Mouse (Mus musculus): ENCODE measurements around the gene Nat9. TPM values are rescaled to one million over a fixed set of nuclear protein-coding genes. Genes with fewer than 3 reads are reported as not detected.

The Nat9 gene
- total and polyA plus RNA-seq, 2 experiments from 2014 or later, result 7.7 to 21.6 TPM

DNA sequence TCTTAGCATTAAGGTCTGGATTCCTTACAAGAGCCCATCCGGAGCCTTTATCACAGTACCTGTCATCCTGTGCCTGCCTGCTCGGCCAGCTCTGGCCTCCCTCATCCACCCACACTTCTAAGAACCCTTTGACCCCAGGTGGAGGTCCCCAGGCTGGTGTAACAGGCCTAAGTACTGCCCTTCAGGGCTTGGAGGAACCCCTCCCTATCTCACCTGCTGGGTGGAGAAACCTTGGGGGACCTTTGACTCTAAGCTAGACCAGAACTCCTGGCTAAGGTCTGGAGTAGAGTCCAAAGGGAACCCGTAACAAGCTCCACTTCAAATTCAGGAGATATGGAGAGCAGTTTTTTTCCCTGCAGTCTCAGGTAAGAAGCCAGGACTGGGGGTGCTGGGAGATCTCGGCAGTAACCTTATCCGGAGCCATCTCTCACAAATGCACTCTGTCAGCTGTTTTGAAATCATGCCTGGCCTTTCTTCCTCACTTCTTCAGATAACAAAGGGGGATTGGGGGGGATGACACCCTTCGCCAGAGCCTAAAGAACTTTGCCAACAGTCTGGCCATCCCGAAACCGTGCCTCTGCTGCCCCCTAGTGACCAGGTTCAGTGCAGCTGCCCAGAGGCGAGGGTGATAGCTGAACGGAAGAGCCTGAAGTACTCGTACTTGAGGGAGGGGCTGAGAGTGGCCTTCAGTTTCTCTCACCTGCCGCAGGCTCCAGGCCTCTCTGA lies 5.6 kb downstream of the Nat9 start:
- Histone ChIP-seq H3K4me2 (ENCODE audit: low read depth, low read length) (no peak overlapping the region), H3K9me3 (replicated peaks; ENCODE audit: control insufficient read depth, low read length) (no peaks in the 10 kb centered on the region), H3K9ac (replicated peaks; ENCODE audit: low read depth, low read length) (no peak overlapping the region), H3K27me3 (ENCODE audit: control insufficient read depth, insufficient read depth, low read length) (no peaks in the 10 kb centered on the region), H3K36me3 (replicated peaks; ENCODE audit: control insufficient read depth, insufficient read depth, low read length) (no peaks in the 10 kb centered on the region), H3K4me3 (ENCODE audit: low read depth, low read length) (no peak overlapping the region), H3K4me1 (ENCODE audit: control insufficient read depth, insufficient read depth) (peaks cover 4% of the 10 kb centered on the region; the same call in 1 of the 2 replicates), H3K27ac (ENCODE audit: low read depth) (no peak overlapping the region)
- DNase-seq (ENCODE audit: low spot score) (peak; percentile 49), ATAC-seq (ENCODE audit: insufficient read depth, low read depth) (no peak)
- WGBS, result 21% methylated on average over 12 of the region's 12 CpGs
- TF ChIP-seq CTCF (IDR thresholded peaks at IDR 0.05; ENCODE audit: low read depth) (peak; percentile 88), EP300 (IDR thresholded peaks at IDR 0.05; ENCODE audit: low read depth) (no peak)

DNA sequence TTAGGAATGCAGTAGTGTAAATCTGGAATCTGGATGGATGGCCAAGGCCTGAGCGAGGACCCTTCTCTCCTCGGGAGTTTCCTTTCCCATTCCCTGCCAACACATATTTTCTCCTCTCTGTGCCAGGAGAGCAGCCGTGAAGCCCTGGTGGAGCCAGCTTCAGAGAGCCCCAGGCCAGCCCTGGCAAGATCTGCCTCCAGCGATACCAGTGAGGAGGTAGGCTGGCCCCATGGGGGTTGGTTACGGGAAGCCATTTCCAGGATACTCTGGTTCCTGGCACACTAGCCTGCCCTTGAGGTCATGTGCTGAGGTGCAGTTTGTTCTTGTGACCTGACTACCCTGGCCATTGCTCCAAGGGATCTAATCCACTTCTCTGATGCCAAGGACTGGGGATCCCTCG lies 7.8 kb downstream of the Nat9 start:
- no peak for TF ChIP-seq CTCF (IDR thresholded peaks at IDR 0.05; ENCODE audit: low read depth)
- no peak for TF ChIP-seq EP300 (IDR thresholded peaks at IDR 0.05; ENCODE audit: low read depth)
- ATAC-seq (ENCODE audit: insufficient read depth, low read depth) (no peak), DNase-seq (ENCODE audit: low spot score) (no peak)
- Histone ChIP-seq H3K27me3 (ENCODE audit: control insufficient read depth, insufficient read depth, low read length) (no peaks in the 10 kb centered on the region), H3K9me3 (replicated peaks; ENCODE audit: control insufficient read depth, low read length) (no peaks in the 10 kb centered on the region), H3K27ac (ENCODE audit: low read depth) (no peak overlapping the region), H3K36me3 (replicated peaks; ENCODE audit: control insufficient read depth, insufficient read depth, low read length) (no peaks in the 10 kb centered on the region), H3K9ac (replicated peaks; ENCODE audit: low read depth, low read length) (no peak overlapping the region), H3K4me2 (ENCODE audit: low read depth, low read length) (no peak overlapping the region), H3K4me1 (ENCODE audit: control insufficient read depth, insufficient read depth) (no peaks in the 10 kb centered on the region), H3K4me3 (ENCODE audit: low read depth, low read length) (no peak overlapping the region)
- 78% methylated on average over 6 of the region's 6 CpGs for WGBS

DNA sequence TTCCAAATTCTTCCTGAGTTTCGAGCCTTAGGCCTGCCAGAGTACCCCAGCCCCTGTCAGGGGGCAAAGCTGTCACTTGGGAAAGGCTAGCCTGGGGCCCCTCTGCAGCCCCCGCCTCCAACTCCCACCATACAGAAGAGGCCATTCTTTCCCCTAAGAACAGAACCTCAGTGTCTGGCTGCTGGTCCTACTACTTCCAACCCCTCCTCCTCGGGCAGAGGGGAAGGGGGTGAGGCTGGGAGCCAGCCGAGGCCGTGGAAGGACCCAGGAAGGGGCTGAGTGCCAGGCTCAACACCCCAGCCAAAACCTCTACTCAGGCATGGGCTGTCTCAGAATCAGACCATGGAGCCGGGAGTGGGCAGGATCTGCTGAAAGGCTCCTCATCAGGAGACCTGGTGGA lies 8.5 kb downstream of the Nat9 start:
- no peak overlapping the region for H3K9ac ChIP-seq (replicated peaks; ENCODE audit: low read depth, low read length)
- TF ChIP-seq CTCF (IDR thresholded peaks at IDR 0.05; ENCODE audit: low read depth) (no peak), EP300 (IDR thresholded peaks at IDR 0.05; ENCODE audit: low read depth) (no peak)
- H3K27me3 ChIP-seq (ENCODE audit: control insufficient read depth, insufficient read depth, low read length), result no peaks in the 10 kb centered on the region
- DNase-seq (ENCODE audit: low spot score) (no peak), ATAC-seq (ENCODE audit: insufficient read depth, low read depth) (no peak)
- 64% methylated on average over 6 of the region's 6 CpGs for WGBS
- H3K9me3 ChIP-seq (replicated peaks; ENCODE audit: control insufficient read depth, low read length), result no peaks in the 10 kb centered on the region
- H3K36me3 ChIP-seq (replicated peaks; ENCODE audit: control insufficient read depth, insufficient read depth, low read length), result no peaks in the 10 kb centered on the region
- H3K4me2 ChIP-seq (ENCODE audit: low read depth, low read length), result no peak overlapping the region
- no peak overlapping the region for H3K27ac ChIP-seq (ENCODE audit: low read depth)
- no peak overlapping the region for H3K4me3 ChIP-seq (ENCODE audit: low read depth, low read length)
- H3K4me1 ChIP-seq (ENCODE audit: control insufficient read depth, insufficient read depth), result no peaks in the 10 kb centered on the region

DNA sequence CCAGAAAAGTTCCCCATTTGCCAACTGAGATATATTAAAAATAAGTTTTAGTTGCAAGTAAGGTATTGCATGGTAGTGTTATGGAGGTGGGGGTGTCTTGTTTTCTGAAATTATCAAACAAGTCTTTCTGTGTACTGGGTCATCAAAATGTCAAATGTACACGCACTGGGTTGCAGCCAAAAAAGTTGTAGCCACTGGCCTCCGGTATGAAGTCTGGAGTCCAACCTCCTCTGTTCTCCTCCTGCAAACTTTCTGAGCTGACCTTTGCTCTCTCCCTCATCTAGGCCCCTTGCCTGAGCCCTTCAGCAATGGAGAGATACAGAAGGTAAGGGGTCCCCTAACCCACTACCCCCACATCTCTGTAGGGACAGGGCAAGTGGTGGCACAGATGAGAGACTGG lies 8.9 kb downstream of the Nat9 start:
- Histone ChIP-seq H3K4me3 (ENCODE audit: low read depth, low read length) (no peak overlapping the region), H3K9ac (replicated peaks; ENCODE audit: low read depth, low read length) (no peak overlapping the region), H3K27ac (ENCODE audit: low read depth) (no peak overlapping the region), H3K36me3 (replicated peaks; ENCODE audit: control insufficient read depth, insufficient read depth, low read length) (no peaks in the 10 kb centered on the region), H3K9me3 (replicated peaks; ENCODE audit: control insufficient read depth, low read length) (no peaks in the 10 kb centered on the region), H3K27me3 (ENCODE audit: control insufficient read depth, insufficient read depth, low read length) (0 out of 2 replicates have a peak, but pooled peaks cover 4% of the 10 kb centered on the region), H3K4me1 (ENCODE audit: control insufficient read depth, insufficient read depth) (0 out of 2 replicates have a peak, but pooled peaks cover 3% of the 10 kb centered on the region), H3K4me2 (ENCODE audit: low read depth, low read length) (no peak overlapping the region)
- TF ChIP-seq EP300 (IDR thresholded peaks at IDR 0.05; ENCODE audit: low read depth), result no peak
- no peak for TF ChIP-seq CTCF (IDR thresholded peaks at IDR 0.05; ENCODE audit: low read depth)
- no peak for DNase-seq (ENCODE audit: low spot score)
- ATAC-seq (ENCODE audit: insufficient read depth, low read depth), result no peak
- WGBS, result 79% methylated on average over 2 of the region's 2 CpGs

DNA sequence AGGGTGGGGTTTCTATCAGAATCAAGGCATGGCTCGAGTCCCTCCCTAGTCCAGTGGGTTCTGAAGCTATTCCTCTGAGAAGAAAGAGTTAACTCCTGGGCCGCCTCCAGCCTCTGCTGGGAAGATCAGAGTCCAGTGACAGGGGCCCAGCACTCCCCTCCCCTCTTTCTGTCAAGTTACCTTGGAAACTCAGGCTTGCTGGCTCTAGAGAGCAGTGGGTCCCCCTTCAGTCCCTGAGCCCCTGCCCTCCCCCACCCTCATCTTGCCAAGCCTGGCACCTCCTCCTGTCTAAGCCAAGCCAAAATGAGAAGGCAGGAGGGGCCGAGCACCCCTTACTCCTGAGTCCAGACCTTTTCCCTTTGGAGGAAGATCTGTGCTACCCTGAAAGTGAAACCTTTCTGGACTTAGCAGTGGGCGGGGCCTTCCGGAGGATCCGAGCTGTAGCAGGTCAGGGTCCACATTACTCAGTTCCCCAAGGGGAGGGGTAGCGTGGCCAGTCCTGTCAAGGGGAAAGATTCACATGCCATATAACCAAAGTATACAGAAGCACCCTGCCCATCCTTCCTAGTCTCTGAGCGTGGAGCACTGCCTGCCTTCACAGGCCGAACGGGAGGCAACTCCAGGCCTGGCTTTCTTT lies 10.0 kb downstream of the Nat9 start:
- DNase-seq (ENCODE audit: low spot score), result no peak
- TF ChIP-seq EP300 (IDR thresholded peaks at IDR 0.05; ENCODE audit: low read depth) (no peak), CTCF (IDR thresholded peaks at IDR 0.05; ENCODE audit: low read depth) (no peak)
- ATAC-seq (ENCODE audit: insufficient read depth, low read depth), result no peak
- H3K27ac ChIP-seq (ENCODE audit: low read depth), result no peak overlapping the region
- H3K9ac ChIP-seq (replicated peaks; ENCODE audit: low read depth, low read length), result no peak overlapping the region
- no peaks in the 10 kb centered on the region for H3K36me3 ChIP-seq (replicated peaks; ENCODE audit: control insufficient read depth, insufficient read depth, low read length)
- peaks cover 11% of the 10 kb centered on the region for H3K4me1 ChIP-seq (ENCODE audit: control insufficient read depth, insufficient read depth)
- 56% methylated on average over 10 of the region's 10 CpGs for WGBS
- no peak overlapping the region for H3K4me3 ChIP-seq (ENCODE audit: low read depth, low read length)
- H3K9me3 ChIP-seq (replicated peaks; ENCODE audit: control insufficient read depth, low read length), result no peaks in the 10 kb centered on the region
- H3K27me3 ChIP-seq (ENCODE audit: control insufficient read depth, insufficient read depth, low read length), result 0 out of 2 replicates have a peak, but pooled peaks cover 5% of the 10 kb centered on the region
- no peak overlapping the region for H3K4me2 ChIP-seq (ENCODE audit: low read depth, low read length)
